Mouse (Mus musculus): ENCODE measurements at regions not wholly inside any gene's neighbourhood (a gene's known extent, or its start where the extent isn't known, plus 50 kb on each side); places are given as distances from the start of the nearest gene placed in this dataset.

GRCm38 (mm10) chr3:21947320-21948073 lies 129.0 kb upstream of the Tbl1xr1 start:
- no peak for DNase-seq (ENCODE audit: low read depth in 1 of 2, low spot score in 2 of 2)
- Histone ChIP-seq H3K36me3 (ENCODE audit: control insufficient read depth, insufficient read depth, low read length) (no peaks in the 10 kb centered on the region), H3K4me1 (ENCODE audit: control insufficient read depth, insufficient read depth, insufficient read length) (peaks cover 30% of the 10 kb centered on the region), H3K27me3 (ENCODE audit: control insufficient read depth, insufficient read depth, low read length) (no peaks in the 10 kb centered on the region), H3K4me3 (ENCODE audit: extremely low read depth, insufficient read depth, insufficient read length) (no peak overlapping the region), H3K27ac (ENCODE audit: insufficient read depth, low read length) (no peak overlapping the region)
- no peak for TF ChIP-seq POLR2A (IDR thresholded peaks at IDR 0.05; ENCODE audit: low read depth, low read length)
- no peak for TF ChIP-seq CTCF (IDR thresholded peaks at IDR 0.05; ENCODE audit: extremely low read depth, insufficient read depth, insufficient read length, insufficient replicate concordance)
- 41% methylated on average over 3 of the region's 3 CpGs for WGBS

DNA sequence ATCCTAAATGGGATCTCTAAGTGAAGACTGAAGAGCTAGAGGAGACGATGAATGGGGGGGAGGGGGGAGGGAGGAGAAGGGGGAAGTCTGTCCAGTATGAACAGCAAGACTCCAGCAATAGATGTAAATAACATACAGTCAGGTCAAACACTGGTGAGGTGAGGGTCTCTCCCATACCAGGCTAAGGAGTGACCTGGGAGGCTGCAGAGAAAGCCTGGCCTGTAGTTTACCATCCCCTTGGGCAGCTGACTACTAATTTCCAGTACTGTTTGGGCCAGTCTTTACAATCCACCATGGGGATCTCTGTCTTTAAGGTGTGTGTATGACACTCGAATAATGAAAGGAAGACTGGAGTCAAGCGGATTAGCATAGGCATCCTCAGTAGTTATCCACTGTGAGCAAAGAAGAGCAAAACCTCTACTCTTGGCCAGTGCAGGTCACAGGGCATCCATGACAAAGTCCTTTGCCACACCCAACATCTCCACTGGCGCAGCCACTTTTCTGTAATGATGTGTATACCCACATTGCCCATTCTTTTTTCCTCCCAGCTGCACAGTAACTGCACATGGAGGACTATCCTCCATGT lies 128.3 kb upstream of the Tbl1xr1 start:
- DNase-seq (ENCODE audit: low read depth in 1 of 2, low spot score in 2 of 2) = no peak
- TF ChIP-seq CTCF (IDR thresholded peaks at IDR 0.05; ENCODE audit: extremely low read depth, insufficient read depth, insufficient read length, insufficient replicate concordance) = no peak
- TF ChIP-seq POLR2A (IDR thresholded peaks at IDR 0.05; ENCODE audit: low read depth, low read length) = no peak
- H3K27ac ChIP-seq (ENCODE audit: insufficient read depth, low read length) = no peak overlapping the region
- no peaks in the 10 kb centered on the region for H3K36me3 ChIP-seq (ENCODE audit: control insufficient read depth, insufficient read depth, low read length)
- H3K4me1 ChIP-seq (ENCODE audit: control insufficient read depth, insufficient read depth, insufficient read length) = peaks cover 33% of the 10 kb centered on the region
- H3K27me3 ChIP-seq (ENCODE audit: control insufficient read depth, insufficient read depth, low read length) = no peaks in the 10 kb centered on the region
- no peak overlapping the region for H3K4me3 ChIP-seq (ENCODE audit: extremely low read depth, insufficient read depth, insufficient read length)
- 80% methylated on average over 4 of the region's 4 CpGs for WGBS

GRCm38 (mm10) chr3:21949459-21949858 lies 127.0 kb upstream of the Tbl1xr1 start:
- peaks cover 30% of the 10 kb centered on the region for H3K4me1 ChIP-seq (ENCODE audit: control insufficient read depth, insufficient read depth, insufficient read length)
- no peaks in the 10 kb centered on the region for H3K27me3 ChIP-seq (ENCODE audit: control insufficient read depth, insufficient read depth, low read length)
- H3K36me3 ChIP-seq (ENCODE audit: control insufficient read depth, insufficient read depth, low read length) = no peaks in the 10 kb centered on the region
- 75% methylated on average over 2 of the region's 2 CpGs for WGBS
- no peak overlapping the region for H3K27ac ChIP-seq (ENCODE audit: insufficient read depth, low read length)
- TF ChIP-seq CTCF (IDR thresholded peaks at IDR 0.05; ENCODE audit: extremely low read depth, insufficient read depth, insufficient read length, insufficient replicate concordance) (no peak), POLR2A (IDR thresholded peaks at IDR 0.05; ENCODE audit: low read depth, low read length) (no peak)
- DNase-seq (ENCODE audit: low read depth in 1 of 2, low spot score in 2 of 2) = no peak
- H3K4me3 ChIP-seq (ENCODE audit: extremely low read depth, insufficient read depth, insufficient read length) = no peak overlapping the region

DNA sequence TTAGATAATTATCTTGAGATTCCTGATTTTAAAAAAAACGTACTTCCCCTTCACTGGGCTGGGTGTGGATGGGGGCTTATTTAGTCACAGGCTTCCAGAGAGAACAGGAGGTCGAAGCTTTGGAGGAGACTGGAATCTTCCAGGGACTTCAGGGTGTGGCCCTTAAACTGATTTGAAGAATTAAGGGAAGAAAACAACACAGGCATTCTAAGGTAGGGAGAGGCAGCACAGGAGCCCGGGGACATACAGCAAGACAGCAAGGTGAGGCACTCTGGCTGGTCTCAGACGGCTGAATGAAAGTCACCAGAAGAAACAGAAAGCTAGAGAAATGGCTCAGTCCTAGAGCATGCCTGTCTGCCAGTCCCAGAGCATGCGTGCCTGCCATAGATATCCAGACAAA lies 125.9 kb upstream of the Tbl1xr1 start:
- H3K36me3 ChIP-seq (ENCODE audit: control insufficient read depth, insufficient read depth, low read length) = no peaks in the 10 kb centered on the region
- no peak overlapping the region for H3K4me3 ChIP-seq (ENCODE audit: extremely low read depth, insufficient read depth, insufficient read length)
- 73% methylated on average over 5 of the region's 5 CpGs for WGBS
- peaks cover 33% of the 10 kb centered on the region for H3K4me1 ChIP-seq (ENCODE audit: control insufficient read depth, insufficient read depth, insufficient read length)
- H3K27me3 ChIP-seq (ENCODE audit: control insufficient read depth, insufficient read depth, low read length) = no peaks in the 10 kb centered on the region
- H3K27ac ChIP-seq (ENCODE audit: insufficient read depth, low read length) = no peak overlapping the region
- TF ChIP-seq POLR2A (IDR thresholded peaks at IDR 0.05; ENCODE audit: low read depth, low read length) = no peak
- no peak for TF ChIP-seq CTCF (IDR thresholded peaks at IDR 0.05; ENCODE audit: extremely low read depth, insufficient read depth, insufficient read length, insufficient replicate concordance)
- no peak for DNase-seq (ENCODE audit: low read depth in 1 of 2, low spot score in 2 of 2)

DNA sequence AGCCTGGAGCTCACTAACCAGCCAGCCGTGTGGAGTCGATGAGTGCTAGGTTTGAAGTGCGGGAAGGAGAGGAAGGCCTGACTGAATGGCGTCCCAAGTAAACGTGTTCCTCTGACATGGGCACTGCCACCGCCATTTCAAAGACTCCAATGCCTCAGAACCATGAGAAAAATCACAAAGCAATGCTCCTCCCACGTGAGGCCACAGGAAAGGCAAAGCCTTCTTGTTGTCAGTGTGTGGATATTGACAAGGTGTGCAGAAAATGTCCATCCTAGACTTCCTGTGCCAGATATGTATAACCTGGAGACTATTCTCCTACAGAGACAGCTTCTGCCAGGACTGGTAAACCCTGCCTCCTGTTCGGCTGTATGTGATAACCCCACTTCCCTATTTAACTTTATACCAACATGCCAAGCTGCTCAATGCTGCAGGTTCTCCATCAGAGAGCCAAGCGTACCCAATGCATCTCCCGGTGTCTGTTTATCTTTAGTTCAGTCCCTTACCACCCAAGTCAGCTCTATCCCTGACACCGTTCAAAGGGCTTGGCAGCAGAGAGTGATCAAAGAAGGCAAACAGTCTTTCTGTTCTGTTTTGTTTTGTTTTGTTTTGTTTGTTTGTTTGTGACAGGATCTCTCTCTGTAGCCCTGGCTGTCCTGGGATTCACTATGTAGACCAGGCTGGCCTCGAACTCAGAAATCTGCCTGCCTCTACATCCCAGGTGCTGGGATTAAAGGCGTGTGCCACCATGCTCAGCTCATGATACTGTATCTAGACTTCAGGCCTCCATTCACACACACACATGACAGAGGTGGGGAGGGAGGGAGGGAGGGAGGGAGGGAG lies 124.8 kb upstream of the Tbl1xr1 start:
- Histone ChIP-seq H3K36me3 (ENCODE audit: control insufficient read depth, insufficient read depth, low read length) (no peaks in the 10 kb centered on the region), H3K27ac (ENCODE audit: insufficient read depth, low read length) (peak overlapping the region; percentile 23; the same call in 1 of the 2 replicates), H3K4me3 (ENCODE audit: extremely low read depth, insufficient read depth, insufficient read length) (no peak overlapping the region), H3K27me3 (ENCODE audit: control insufficient read depth, insufficient read depth, low read length) (no peaks in the 10 kb centered on the region), H3K4me1 (ENCODE audit: control insufficient read depth, insufficient read depth, insufficient read length) (peaks cover 36% of the 10 kb centered on the region)
- TF ChIP-seq CTCF (IDR thresholded peaks at IDR 0.05; ENCODE audit: extremely low read depth, insufficient read depth, insufficient read length, insufficient replicate concordance) (no peak), POLR2A (IDR thresholded peaks at IDR 0.05; ENCODE audit: low read depth, low read length) (no peak)
- no peak for DNase-seq (ENCODE audit: low read depth in 1 of 2, low spot score in 2 of 2)
- 64% methylated on average over 13 of the region's 13 CpGs for WGBS

DNA sequence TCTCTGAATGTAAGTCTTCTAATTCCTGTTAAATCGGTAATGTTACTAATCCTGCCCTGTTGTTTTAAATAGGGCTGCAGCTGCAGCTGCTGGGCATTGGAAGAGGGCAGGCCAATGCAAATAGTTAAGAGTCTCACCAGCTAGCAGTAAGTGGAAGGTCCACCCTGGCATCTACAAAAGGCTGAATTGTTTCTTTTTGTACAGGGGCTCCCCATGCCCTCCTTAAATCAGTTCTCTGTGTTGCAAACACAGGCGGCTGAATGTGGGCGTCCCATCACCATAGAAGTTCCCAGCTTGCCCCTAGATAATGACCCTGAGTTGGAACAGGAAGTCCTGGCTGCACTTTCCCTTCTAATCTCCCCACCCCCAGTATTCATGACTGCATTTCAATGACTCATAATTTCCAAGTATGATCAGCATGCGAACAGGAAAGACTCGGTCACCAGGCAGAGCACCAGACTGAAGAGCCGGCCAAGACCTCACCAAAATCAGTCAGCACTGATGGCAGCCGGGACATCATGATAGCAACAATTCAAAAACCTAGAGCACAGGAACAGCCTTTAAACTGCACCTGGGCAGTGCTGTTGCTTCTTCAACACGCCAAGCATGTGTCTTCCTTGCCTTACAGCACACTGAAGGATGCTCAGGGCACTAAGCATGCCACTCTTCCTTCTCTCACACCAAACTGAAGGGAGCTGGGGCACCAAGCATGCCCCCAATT lies 123.6 kb upstream of the Tbl1xr1 start:
- TF ChIP-seq POLR2A (IDR thresholded peaks at IDR 0.05; ENCODE audit: low read depth, low read length) (no peak; the same call in 1 of the 2 replicates), CTCF (IDR thresholded peaks at IDR 0.05; ENCODE audit: extremely low read depth, insufficient read depth, insufficient read length, insufficient replicate concordance) (no peak)
- Histone ChIP-seq H3K4me1 (ENCODE audit: control insufficient read depth, insufficient read depth, insufficient read length) (peaks cover 34% of the 10 kb centered on the region), H3K27me3 (ENCODE audit: control insufficient read depth, insufficient read depth, low read length) (no peaks in the 10 kb centered on the region), H3K36me3 (ENCODE audit: control insufficient read depth, insufficient read depth, low read length) (no peaks in the 10 kb centered on the region), H3K4me3 (ENCODE audit: extremely low read depth, insufficient read depth, insufficient read length) (no peak overlapping the region), H3K27ac (ENCODE audit: insufficient read depth, low read length) (peak overlapping the region; percentile 97)
- DNase-seq (ENCODE audit: low read depth in 1 of 2, low spot score in 2 of 2) = peak; percentile 65 to 84
- WGBS = 24% methylated on average over 8 of the region's 8 CpGs

Measured in spleen, adult 2 months (tissue).